Mouse (Mus musculus) urinary bladder, postnatal 4 days (tissue): ENCODE data around the gene 2810408A11Rik.
"Not testable (repeated sequence)": the region's sequence is repeated elsewhere in the genome, so short reads cannot be mapped to it uniquely, and the experiment has no call there.

Experiments
- DNase-seq, 2 experiments: peaks; one replicate each; pipeline ENCODE4 v3.0.0; 2021 to 2022; ENCODE audit warnings: low spot score in 2 of 2

2810408A11Rik gene

DNA sequence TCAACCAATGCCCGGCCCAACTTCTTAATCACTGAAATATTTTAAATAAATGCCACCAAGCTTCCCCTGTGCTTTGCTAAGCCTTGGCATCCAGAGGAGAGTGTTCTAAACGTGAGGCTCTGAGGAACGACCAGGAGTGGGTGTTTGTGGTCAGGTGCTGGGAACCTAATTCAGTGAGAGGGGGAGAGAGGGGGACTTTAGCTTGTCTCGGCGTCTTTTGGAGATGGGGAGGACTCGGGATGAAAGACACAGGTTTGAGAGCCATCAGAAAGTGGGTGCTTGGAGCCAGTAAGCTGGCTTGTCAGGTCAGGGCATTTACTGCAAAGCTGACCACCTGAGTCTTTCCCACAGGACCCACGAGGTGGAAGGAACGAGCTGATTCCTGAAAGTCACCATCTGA, 31.0 kb upstream of the 2810408A11Rik start:
- DNase-seq: no peak

DNA sequence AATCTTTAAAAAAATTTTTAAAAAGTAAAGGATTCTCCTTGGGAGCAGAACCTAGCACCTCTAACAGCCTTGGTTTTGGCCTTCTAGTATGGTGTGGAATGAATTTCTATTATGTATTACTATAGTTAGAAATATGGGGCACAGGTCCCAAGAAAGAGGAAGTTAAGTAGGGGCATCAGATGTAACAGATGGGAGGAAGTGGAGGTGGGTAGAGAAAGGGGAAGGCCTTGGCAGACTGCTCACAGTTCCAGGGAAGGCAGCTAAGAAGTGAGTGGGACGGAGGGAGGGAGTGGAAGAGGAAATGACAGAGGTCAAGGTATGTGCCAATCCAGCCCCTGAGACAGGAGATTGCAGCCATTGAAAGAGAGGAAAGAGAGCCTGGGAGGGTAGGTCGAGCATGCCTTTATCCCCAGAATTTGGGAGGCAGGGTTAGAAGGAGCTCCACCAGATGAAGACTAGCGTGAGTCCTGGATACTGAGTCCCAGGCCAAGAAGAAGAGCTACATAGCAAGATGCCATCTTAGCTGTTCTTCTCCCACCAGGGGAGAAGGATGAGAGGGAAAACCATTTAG, 30.3 kb upstream of the 2810408A11Rik start:
- no peak for DNase-seq

DNA sequence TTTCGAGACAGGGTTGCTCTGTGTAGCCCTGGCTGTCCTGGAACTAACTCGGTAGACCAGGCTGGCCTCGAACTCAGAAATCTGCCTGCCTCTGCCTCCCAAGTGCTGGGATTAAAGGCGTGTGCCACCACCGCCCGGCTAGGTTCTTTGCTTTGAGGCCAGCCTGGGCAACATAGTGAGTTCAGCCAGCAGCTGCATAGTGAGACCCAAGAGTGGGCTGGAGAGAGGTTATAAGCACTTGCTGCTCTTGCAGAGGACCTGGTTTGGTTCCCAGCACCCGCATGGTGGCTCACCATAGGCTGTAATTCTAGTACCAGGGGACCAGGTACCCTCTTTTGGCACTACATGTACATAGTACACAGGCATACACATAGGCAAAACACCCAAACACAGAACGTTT, 29.4 kb upstream of the 2810408A11Rik start:
- DNase-seq: not testable (repeated sequence)

DNA sequence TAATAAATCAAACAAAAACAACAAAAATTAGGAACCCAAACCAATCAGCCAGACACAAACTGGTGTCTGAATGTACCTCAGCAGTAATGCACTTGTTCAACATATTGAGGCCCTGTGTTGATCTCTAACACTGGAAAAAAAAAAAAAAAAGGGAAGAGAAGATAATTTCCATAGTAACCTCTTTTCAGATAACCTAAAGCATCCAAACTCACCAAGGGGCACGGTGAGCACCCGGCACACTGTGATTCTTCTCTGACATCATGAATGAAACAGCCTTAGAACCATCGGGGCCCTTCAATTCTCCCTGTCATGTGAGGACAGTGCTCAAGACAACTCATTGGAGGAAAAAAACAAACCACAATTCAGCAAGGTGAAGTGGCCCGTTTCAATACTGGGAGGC, 28.9 kb upstream of the 2810408A11Rik start:
- DNase-seq: no peak

DNA sequence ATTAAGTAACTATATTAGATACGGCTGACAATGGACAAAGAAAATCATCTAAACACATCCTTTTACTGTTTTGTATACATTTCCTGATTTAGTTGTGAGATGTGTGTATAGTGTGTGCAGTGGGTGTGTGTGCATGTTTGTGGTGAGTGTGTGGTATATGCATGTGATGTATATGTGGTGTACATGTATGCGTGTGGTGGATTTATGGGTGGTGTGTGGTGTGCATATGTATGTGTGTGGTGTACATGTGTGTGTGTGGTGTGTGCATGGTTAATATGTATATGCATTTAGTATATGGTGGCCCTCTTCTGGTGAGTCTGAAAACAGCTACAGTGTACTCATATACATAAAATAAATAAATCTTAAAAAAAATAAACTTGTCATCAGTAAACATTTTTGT, 26.7 kb upstream of the 2810408A11Rik start:
- DNase-seq: no peak

DNA sequence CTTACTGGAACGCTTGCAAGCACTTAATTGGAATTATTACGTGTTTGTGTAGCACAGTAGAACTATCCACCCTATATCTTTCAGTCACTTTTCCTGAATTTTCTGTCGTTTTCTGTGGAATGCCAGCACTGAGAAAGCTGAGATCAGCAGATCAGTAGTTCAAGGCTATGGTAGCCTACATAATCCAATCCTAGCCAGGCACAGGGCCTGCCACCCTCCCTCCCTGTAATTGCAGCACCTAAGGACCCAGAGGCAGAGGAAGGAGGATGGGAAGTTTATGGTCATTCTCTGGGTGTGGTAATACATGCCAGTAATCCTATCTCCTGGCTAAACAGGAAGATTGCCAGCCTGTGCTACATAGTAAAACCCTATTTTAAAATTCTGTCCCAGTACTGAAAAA, 22.0 kb upstream of the 2810408A11Rik start:
- DNase-seq: no peak

DNA sequence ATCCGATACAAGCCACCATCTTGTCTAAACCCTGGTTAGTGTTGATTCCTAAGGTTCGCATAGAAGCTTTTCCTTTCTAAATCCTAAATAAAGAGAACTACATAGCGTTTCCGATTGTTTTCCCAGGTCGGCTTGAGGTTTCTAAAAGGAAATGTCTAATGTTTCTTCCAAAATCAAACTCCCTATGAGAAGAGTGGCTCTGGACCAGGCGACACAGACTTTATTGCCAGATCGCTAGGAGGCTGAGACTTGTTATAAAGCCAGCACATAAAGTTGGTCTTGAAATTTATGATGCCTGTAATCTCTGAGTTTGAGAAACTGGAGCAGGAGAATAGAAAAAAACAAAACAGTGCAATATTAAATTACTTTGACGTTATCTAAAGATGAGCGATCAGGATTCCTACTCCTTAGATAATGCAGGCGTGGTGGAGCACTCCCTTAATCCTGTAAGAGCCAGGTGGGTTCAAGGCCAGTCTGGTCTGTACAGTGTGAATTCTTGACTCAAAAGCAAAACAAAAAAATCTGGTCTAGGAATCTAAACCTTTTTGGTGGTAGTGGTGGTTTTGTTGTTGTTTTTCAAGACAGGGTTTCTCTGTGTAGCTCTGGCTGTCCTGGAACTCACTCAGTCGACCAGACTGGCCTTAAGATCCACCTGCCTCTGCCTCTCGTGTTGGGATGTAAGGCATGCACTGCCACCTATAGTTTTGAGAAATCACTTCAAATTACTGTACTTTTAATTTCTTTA, 21.4 kb upstream of the 2810408A11Rik start:
- no peak for DNase-seq

DNA sequence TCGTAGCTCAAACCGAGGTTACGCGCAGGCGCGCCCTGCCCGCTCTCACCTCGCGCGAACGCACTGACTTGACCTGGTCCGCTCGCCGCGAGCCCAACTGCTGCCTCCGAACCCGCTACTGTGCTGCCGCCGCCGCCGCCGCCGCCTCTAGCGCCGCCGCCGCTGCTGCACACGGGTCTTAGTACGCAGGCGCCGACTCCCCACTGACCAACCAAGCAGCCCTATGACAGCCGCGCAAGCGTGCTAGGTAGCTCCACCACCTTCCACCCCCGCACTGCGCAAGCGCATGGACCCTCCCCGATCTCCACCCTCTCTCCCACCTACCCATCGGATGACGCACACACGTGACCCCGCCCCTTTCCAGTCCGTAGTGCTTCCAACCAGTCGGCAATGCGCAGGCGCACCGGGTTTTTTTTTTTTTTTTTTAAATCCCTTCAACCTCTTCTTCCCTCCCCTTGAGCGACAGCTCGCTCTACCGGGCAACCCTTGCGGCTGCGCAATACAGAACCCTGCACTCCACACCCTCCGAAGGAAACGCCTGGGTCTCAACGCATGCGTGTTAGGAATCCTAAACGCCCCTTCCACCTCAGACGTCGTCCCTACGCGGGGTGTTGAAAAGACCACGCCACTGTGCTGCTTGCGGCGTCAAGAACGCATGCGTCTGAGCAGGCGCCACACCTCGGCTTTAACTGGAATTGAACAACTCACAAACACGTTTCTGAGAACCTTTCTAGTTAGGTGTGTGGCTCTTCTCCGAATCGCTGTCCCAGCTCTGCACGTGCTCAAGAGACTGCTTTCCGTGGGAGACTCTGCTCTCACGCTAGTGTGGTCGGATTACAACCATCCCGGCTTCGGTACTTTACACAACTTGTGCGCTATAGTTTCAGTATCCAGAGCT, 20.6 kb upstream of the 2810408A11Rik start, which contains the start of gene Eif5a:
Eif5a (minus strand) TSS at position 845 of the 898 bp plus-strand sequence.
- DNase-seq: peak; percentile 100

DNA sequence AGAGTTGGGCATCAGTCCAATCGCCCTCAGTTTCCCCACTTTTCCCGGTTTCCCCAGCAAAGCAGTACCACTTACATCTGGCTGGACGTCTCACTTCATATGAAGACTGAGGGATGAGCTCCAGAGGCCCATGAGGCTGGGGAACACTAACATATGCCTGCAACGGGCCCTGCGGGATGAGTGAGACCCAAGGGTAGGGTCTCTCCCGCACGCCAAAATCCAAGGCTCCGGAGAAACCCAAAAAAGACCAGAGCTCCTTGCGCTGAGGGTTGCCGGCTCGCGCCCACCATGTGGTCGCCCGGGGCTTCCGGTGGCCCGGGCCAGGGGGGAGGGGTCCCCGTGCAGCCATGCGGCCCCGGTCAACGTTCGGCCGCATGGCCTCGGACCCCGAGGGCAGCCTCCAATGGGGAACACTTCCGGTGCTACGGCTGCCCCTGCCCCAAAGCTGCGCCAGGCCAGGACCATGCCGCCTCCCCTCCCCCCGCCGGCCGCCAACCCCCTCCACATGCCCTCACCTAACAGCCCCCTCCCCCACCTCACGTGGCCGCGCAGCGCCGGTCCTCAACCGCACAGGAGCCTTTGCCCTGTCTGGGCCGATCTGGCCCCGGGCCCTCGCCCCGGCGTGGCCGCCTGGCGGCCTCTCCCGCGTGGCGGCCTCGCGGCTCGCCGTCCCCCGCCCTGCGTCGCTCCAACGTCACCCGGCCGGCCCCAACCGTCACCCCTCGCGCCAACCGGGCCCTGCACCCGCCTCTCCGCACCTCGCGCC, 19.7 kb upstream of the 2810408A11Rik start:
- DNase-seq: no peak

DNA sequence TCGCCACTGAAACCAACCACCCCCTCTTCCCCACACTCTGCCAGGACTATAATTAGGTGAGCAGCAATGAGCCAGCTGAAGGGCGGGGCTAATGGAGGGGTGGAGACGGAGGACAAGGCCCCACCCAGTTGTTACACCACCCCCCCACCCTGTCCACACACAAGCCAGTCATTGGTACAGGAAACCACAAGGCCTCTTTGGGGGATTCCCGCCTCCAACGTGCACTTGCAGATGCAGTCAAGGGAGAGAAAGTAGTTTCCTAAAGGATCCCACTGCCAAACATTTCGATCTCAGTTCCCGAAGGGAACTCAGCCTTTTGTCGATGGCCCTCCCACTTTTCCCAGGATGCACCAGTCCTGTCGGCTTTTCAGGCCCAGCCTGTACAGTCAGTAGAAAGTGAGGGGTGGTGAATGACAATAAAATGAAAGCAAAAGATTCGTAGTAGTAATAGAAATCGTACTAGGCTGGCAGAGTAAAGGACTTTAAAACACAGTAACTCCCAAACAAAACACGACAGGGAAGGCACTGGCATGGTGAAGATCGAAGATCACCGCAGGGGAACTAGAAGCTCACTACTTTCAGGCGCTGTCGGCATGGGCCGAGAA, 19.0 kb upstream of the 2810408A11Rik start:
- DNase-seq: peak; percentile 58 to 78

DNA sequence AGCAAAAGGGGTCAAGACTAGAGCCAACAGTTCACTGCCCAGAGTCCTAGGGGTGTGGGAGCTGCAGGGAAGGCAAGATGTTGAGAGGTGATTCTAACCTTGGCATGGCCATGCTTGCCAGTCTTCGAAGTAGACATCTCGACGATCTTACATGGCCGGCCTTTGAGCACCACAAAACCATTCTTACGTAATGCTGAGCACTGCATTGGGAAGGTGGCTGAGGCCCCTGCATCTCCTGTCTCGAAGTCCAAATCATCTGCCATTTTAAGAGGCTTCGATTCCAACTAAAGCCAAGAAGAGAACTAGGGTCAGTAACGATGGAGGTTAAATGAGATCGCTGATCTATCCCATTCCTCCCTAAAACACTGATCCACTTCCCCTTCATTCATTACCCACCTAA, 18.3 kb upstream of the 2810408A11Rik start:
- DNase-seq: no peak

DNA sequence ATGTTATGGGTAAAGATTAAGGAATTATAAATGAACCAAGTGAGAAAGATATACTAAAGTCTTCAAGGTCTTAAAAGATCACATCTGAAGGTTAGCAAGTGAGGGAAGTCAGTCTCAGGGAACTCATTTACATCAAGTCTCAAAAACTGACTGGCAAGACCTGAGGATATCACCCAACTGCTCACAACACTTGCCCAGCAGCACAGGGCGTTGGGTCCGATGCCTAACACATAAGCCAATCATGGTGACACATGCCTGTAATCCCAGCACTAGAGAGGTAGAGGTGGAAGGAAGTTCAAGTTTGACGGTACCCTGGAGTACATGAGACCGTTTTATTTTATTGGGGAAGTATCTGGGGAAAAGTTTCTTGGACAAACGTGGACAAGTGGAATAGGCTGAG, 17.3 kb upstream of the 2810408A11Rik start:
- DNase-seq: no peak

DNA sequence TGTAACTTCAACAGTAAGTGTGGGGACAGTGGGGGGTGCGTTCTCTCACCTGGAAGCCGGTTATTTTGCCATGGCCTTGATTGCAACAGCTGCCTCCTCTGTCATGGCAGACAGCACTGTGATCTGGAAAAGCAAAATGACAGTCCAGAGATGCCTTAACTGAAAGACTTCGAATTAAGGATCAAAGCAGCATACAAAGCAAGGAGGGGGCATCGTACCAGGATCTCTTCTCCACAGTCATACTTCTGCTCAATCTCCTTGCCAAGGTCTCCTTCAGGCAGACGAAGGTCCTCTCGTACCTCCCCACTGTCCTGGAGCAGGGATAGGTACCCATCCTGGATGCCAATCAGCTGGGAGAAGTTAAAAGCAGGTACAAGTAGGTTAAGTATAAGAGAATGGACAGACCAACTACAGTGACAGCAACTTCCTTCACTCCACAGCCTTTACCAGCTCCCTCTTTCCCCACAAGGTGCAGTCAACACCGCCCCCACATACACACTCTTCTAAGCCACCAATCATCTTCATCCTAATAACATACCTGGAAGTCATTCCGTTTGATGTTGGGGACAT, 16.7 kb upstream of the 2810408A11Rik start:
- DNase-seq: no peak

DNA sequence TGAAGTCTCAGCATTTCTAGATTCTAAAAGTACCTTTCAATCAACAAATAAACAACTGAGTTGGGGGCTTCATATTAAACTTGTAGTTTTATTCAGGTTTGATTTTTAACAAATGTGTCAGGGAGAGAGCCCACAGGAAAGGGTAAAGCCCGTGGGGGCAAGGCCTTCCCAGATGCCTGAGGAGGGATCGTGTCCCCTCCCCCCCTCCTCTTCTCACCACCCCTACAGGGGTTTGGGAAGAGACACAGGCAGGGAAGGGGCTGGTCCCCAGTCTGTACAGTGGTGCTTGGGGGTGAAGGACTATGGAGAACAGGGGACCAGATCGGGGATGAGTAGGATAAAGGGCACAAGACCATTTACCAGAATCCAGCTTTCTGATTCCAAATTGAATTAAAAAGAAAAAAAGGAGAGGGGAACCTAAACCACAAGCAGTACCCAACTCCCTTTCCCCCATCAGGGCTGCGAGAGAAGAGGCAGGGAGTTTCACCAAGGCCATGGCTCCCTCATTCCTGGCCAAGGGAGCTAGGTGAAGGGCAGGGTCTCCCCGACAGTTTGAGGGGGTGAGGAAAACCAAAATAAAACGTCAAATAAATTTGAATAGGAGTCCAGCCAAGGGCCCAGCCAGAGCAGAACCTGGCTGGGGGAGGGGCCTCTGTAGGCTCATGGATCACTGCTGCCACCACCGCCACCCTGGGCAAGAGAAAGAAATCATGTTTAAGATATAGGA, 16.0 kb upstream of the 2810408A11Rik start:
- not testable (repeated sequence) for DNase-seq

DNA sequence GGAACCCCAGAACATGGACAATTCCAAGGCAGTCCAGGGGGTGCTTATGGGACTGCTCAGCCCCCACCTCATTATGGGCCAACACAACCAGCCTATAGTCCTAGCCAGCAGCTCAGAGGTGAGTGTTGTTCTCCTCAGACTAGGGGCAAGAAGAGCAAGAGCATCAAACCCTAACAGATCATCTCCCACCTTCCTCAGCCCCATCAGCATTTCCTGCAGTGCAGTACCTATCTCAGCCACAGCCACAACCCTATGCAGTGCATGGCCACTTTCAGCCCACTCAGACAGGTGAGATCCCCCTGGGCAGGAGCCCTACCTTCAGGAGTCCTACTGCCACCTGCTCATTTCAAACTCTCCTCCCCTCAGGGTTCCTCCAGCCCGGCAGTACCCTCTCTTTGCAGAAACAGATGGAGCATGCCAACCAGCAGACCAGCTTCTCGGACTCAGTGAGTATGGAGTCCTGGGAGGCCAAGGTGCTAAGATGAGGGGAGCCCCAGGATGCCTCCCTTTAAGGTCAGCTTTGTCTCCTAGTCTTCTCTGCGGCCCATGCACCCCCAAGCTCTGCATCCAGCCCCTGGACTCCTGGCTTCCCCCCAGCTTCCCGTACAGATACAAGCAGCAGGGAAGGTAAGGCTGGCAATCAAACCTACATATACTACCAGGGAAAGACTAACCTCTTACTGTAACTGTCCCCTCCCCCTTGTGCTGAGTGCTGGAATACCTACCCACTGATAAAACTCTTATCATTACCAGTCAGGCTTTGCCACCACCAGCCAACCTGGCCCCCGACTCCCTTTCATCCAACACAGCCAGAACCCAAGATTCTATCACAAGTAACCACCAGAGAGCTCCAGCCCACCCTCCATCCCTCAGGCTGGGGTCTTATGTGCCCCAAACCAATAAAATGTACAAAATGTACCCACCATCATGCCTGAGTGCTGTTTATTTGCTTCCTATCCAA, 15.2 kb upstream of the 2810408A11Rik start:
- no peak for DNase-seq

DNA sequence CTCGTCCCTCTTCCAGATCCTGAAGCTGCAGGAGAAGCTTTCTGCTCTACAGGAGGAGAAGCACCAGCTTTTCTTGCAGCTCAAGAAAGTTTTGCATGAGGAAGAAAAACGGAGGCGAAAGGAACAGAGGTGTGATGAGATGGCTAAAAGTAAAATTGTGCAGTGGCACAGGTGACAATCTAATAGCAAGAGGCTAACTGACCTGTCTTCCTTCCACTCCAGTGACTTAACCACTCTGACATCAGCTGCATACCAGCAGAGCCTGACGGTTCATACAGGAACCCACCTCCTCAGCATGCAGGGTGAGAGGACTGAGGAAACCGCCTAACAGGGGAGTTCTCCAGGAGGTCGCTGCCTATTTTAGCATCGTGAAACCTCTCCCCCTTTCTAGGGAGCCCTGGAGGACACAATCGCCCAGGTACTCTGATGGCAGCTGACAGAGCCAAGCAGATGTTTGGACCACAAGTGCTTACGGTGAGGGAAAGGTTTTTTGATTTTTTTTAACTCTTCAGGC, 14.2 kb upstream of the 2810408A11Rik start:
- no peak for DNase-seq

DNA sequence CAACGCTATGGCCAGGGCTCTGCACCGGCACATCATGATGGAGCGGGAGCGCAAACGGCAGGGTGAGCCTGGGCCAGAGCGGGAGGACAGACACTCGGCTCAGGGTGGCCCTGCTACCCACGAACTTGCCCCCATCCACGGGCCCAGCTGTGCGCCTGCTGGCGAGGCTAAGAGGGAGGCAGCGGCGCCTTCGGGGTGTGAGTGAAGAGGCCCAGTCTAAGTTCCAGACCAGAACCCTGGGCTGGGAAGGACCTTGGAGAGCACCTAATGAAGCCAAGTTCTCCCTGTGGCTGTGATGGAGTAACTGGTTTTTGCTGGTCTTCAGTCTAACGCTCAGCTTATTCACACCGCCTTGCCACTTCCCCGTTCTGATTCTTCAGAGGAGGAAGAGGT, 13.6 kb upstream of the 2810408A11Rik start:
- no peak for DNase-seq

DNA sequence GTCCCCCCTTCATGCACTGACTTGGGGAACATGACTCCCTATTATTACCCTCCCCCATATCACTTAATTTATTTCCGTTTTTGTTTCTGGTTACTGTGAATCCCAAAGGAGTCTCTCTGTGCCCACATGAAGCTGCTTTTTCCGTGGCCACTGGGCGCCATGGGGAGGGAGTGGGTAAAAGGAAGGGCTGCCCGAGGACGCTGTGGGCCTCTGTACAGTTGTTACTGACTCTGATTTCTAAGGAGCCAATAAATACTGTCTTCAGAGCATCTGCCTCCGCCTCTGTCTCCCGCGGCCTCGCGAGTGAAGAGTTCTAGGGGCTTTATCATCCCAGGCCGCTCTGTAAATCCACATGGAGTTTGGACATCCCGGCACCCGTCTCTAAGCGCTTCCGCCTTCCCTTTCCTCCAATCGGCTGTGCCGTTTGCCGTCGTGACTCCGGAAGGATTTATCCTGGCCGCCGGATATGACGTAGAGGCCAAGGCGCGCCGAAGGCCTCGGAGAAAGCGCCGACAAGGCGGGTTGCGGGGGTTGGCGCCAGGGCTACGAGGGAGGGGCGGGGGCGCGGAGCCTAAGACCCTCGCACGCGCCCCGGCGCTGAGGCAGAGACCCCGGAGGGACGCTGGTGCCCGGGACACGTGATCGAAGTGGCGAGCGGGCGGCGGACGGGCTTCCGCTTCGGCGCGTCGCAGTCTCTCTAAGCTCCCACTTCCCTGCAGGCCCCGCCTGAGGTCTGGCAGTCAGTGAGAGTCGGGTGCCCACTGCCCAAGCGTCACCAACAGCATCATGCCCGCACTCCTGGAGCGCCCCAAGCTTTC, 13.0 kb upstream of the 2810408A11Rik start, which contains the start of gene Gps2:
Gps2 (plus strand) TSS at position 335 of the 818 bp plus-strand sequence.
- DNase-seq: peak; percentile 88 to 92
